Mouse (Mus musculus) frontal cortex, adult 2 months (tissue): ENCODE data around the gene Mnt. TPM values are rescaled to one million over a fixed set of nuclear protein-coding genes. Genes with fewer than 3 reads are reported as not detected.

ENCODE experiments used
- polyA plus RNA-seq: library from polyadenylated mRNA; depleted of rRNA; stranded (reverse); fragments of >200 nt; gene quantifications from 2 replicates; pipeline ENCODE4 v1.2.3, GENCODE M21; 2012; rRNA removed

Mnt gene
- polyA plus RNA-seq, 1 experiment: 18.2 TPM

Other genes starting within 250 kb of the Mnt start
- 114 and 115 TPM in 2 replicates for gene Rap1gap2, start 220.0 kb upstream of the Mnt start, polyA plus RNA-seq
- 19.5 and 19.9 TPM in 2 replicates for gene Ccdc92b, start 211.3 kb upstream of the Mnt start, polyA plus RNA-seq
- 52.6 and 54.6 TPM in 2 replicates for gene Cluh, start 181.4 kb upstream of the Mnt start, polyA plus RNA-seq
- gene Pafah1b1, start 106.2 kb upstream of the Mnt start, polyA plus RNA-seq: 157 and 175 TPM in 2 replicates
- gene Mettl16, start 60.1 kb upstream of the Mnt start, polyA plus RNA-seq: 15.2 and 15.9 TPM in 2 replicates
- gene Sgsm2, start 66.1 kb downstream of the Mnt start, polyA plus RNA-seq: 71.9 and 80.2 TPM in 2 replicates
- 15.6 and 17.6 TPM in 2 replicates for gene Tsr1, start 67.2 kb downstream of the Mnt start, polyA plus RNA-seq
- 27.9 and 35.9 TPM in 2 replicates for gene Smg6, start 94.9 kb downstream of the Mnt start, polyA plus RNA-seq
- gene Srr, start 95.0 kb downstream of the Mnt start, polyA plus RNA-seq: 61.0 and 62.9 TPM in 2 replicates